Mouse (Mus musculus): ENCODE results near the gene Ints3. TPM values are rescaled to one million over a fixed set of nuclear protein-coding genes. Genes with fewer than 3 reads are reported as not detected.

The Ints3 gene
- 12.9 TPM for polyA plus RNA-seq (2015; fragmentation: Illumina TruSeq; extraction: RNeasy Lipid Tissue Mini Kit (QIAGEN cat#74804); ENCODE audit: insufficient read depth, low read depth, low replicate concordance)

DNA sequence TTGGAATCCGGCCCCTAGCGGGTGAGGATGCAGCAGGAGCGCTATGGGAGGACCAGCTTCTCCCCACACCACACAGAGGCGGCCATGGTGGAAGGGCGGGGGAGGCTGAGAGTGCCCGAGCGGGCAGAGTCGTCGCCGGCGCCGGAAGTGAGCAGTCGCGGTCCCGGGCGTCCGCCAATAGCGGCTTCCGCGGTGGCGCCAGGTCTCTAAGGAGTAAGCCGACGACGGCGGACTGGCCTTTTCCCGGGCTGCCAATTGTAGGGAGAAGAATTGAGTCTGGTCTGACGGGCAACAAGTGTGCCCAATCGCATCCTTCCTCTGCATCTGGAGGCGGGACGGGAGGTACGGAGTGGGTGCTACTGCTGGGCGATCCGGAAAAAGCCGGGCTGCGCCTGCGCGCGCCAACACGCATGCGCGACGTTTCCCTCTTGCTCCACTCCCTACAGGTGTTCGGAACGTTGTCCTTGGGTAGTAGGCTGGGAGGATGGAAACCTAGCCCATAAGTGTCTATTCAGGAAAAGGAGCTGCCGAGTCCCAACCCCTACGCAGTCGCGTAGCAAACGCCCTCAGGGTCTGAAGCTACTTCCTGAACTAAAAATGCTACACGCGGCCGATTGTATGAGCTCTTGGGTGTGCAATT lies at the start of gene Ints3:
TSS of gene Ints3 (minus strand) at position 242 of the 640 bp plus-strand sequence.

DNA sequence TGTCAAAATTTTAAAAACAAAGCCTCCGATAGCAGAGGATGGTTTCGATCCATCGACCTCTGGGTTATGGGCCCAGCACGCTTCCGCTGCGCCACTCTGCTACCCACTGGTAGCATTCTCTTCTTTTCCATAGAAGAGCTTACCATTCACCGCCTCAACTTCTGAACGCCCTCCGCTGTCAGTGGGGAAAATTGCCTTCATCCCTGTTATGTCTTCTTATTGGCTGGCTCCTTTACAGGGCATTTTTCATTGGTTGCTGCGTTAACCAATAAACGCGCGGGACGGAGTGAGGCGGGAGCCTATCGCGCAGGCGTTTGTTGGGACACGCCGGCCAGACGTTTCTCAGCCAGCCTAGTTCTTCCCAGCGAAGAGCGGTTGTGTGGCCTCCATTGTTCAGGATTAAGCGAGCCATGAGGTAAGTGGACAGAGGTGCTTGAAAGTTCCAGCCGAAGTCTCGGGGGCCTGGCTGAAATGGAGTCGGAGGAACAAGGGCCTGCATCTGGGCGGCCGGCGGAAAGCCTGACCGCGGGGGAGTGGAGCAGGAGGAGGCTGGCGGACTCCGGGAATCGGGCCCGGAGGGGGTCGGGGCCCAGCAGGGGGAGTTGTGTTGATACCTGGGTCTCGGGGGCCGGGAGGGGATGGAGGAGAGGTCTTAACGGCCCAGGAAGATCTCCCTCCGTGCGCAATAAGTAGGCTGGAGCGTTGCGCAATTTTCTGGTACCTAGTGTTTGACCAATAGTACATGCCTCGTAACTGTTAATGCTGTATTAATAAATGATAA lies 42.6 kb upstream of the Ints3 start, which contains the start of gene Ilf2:
TSS of gene Ilf2 (plus strand) at position 296 of the 781 bp plus-strand sequence.

GRCm38 (mm10) chr3:90465686-90466310 lies 32.4 kb upstream of the Ints3 start, which contains the start of gene Npr1:
Gene Npr1 (minus strand): TSS chr3:90465866.

DNA sequence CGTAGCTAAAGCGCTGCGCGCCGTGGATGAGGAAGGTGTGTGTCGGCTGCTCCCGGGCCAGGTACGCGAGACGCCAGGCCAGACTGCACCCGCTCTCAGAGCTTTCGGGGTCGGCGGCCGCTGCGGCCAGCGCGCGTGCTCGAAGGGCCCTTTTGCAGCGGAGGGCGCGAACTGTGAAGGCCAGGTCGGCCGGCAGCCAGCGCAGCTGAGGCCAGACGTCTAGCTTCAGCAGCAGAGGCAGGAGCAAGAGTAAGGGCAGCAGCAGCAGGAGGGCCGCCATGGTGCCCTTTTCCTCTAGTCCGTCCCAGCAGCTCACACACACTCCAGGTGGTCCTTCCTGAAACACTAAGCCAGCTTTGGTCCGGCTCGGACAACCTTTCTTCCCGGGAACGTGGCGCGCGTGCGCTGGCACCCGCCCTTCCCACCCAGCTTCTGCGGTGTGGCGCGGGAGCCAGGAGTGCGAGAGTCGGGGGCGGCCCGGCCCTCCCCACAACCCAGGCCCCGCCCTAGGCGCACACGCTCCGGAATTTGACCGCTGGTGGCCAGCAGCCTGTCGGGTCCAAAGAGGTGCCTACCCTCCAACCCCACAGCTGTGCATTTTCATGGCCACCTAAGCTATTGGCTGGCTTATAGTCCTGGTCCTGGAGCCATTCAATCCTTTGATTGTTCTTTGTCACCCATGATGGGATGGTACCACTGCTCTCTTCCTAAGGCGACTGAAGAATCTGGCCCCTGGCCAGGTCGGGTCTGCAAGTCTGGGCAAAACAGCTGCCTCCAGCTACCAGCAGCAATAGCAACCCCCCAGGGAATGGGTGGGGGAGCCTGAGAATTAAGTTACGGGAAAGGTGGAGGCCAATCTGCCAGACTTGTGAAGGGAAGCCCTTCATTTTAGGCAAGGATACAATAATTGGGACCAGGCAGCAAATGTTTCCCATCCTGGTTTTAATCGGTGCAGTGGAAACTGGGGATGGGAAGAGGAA lies 43.6 kb downstream of the Ints3 start, which contains the start of gene Slc27a3:
TSS of gene Slc27a3 (minus strand) at position 428 of the 980 bp plus-strand sequence.

Other genes starting within 250 kb of the Ints3 start
- gene Rps27, start 220.0 kb downstream of the Ints3 start, polyA plus RNA-seq (2015; fragmentation: Illumina TruSeq; extraction: RNeasy Lipid Tissue Mini Kit (QIAGEN cat#74804); ENCODE audit: insufficient read depth, low read depth, low replicate concordance): 1,024 TPM
- 3.2 TPM for gene Rab13, start 219.9 kb downstream of the Ints3 start, polyA plus RNA-seq (2015; fragmentation: Illumina TruSeq; extraction: RNeasy Lipid Tissue Mini Kit (QIAGEN cat#74804); ENCODE audit: insufficient read depth, low read depth, low replicate concordance)
- gene Jtb, start 202.0 kb downstream of the Ints3 start, polyA plus RNA-seq (2015; fragmentation: Illumina TruSeq; extraction: RNeasy Lipid Tissue Mini Kit (QIAGEN cat#74804); ENCODE audit: insufficient read depth, low read depth, low replicate concordance): 60.7 TPM
- not detected for gene Creb3l4, start 190.1 kb downstream of the Ints3 start, polyA plus RNA-seq (2015; fragmentation: Illumina TruSeq; extraction: RNeasy Lipid Tissue Mini Kit (QIAGEN cat#74804); ENCODE audit: insufficient read depth, low read depth, low replicate concordance)
- gene Slc39a1, start 185.4 kb downstream of the Ints3 start, polyA plus RNA-seq (2015; fragmentation: Illumina TruSeq; extraction: RNeasy Lipid Tissue Mini Kit (QIAGEN cat#74804); ENCODE audit: insufficient read depth, low read depth, low replicate concordance): 13.2 TPM
- gene Crtc2, start 179.5 kb downstream of the Ints3 start, polyA plus RNA-seq (2015; fragmentation: Illumina TruSeq; extraction: RNeasy Lipid Tissue Mini Kit (QIAGEN cat#74804); ENCODE audit: insufficient read depth, low read depth, low replicate concordance): 9.5 TPM
- 3.7 TPM for gene Dennd4b, start 168.4 kb downstream of the Ints3 start, polyA plus RNA-seq (2015; fragmentation: Illumina TruSeq; extraction: RNeasy Lipid Tissue Mini Kit (QIAGEN cat#74804); ENCODE audit: insufficient read depth, low read depth, low replicate concordance)
- 3.5 TPM for gene Gatad2b, start 140.4 kb downstream of the Ints3 start, polyA plus RNA-seq (2015; fragmentation: Illumina TruSeq; extraction: RNeasy Lipid Tissue Mini Kit (QIAGEN cat#74804); ENCODE audit: insufficient read depth, low read depth, low replicate concordance)
- gene Slc27a3, start 43.7 kb downstream of the Ints3 start, polyA plus RNA-seq (2015; fragmentation: Illumina TruSeq; extraction: RNeasy Lipid Tissue Mini Kit (QIAGEN cat#74804); ENCODE audit: insufficient read depth, low read depth, low replicate concordance): 6.5 TPM
- gene Npr1, start 32.2 kb upstream of the Ints3 start, polyA plus RNA-seq (2015; fragmentation: Illumina TruSeq; extraction: RNeasy Lipid Tissue Mini Kit (QIAGEN cat#74804); ENCODE audit: insufficient read depth, low read depth, low replicate concordance): 24.0 TPM
- 10.1 TPM for gene Ilf2, start 42.5 kb upstream of the Ints3 start, polyA plus RNA-seq (2015; fragmentation: Illumina TruSeq; extraction: RNeasy Lipid Tissue Mini Kit (QIAGEN cat#74804); ENCODE audit: insufficient read depth, low read depth, low replicate concordance)
- gene Snapin, start 57.4 kb upstream of the Ints3 start, polyA plus RNA-seq (2015; fragmentation: Illumina TruSeq; extraction: RNeasy Lipid Tissue Mini Kit (QIAGEN cat#74804); ENCODE audit: insufficient read depth, low read depth, low replicate concordance): 11.3 TPM
- 22.0 TPM for gene Chtop, start 75.9 kb upstream of the Ints3 start, polyA plus RNA-seq (2015; fragmentation: Illumina TruSeq; extraction: RNeasy Lipid Tissue Mini Kit (QIAGEN cat#74804); ENCODE audit: insufficient read depth, low read depth, low replicate concordance)
- 42.7 TPM for gene S100a1, start 80.8 kb upstream of the Ints3 start, polyA plus RNA-seq (2015; fragmentation: Illumina TruSeq; extraction: RNeasy Lipid Tissue Mini Kit (QIAGEN cat#74804); ENCODE audit: insufficient read depth, low read depth, low replicate concordance)
- gene S100a13, start 80.8 kb upstream of the Ints3 start, polyA plus RNA-seq (2015; fragmentation: Illumina TruSeq; extraction: RNeasy Lipid Tissue Mini Kit (QIAGEN cat#74804); ENCODE audit: insufficient read depth, low read depth, low replicate concordance): 22.3 TPM
- gene S100a14, start 93.2 kb upstream of the Ints3 start, polyA plus RNA-seq (2015; fragmentation: Illumina TruSeq; extraction: RNeasy Lipid Tissue Mini Kit (QIAGEN cat#74804); ENCODE audit: insufficient read depth, low read depth, low replicate concordance): not detected
- gene S100a16, start 103.6 kb upstream of the Ints3 start, polyA plus RNA-seq (2015; fragmentation: Illumina TruSeq; extraction: RNeasy Lipid Tissue Mini Kit (QIAGEN cat#74804); ENCODE audit: insufficient read depth, low read depth, low replicate concordance): 41.8 TPM
- not detected for gene S100a3, start 127.0 kb upstream of the Ints3 start, polyA plus RNA-seq (2015; fragmentation: Illumina TruSeq; extraction: RNeasy Lipid Tissue Mini Kit (QIAGEN cat#74804); ENCODE audit: insufficient read depth, low read depth, low replicate concordance)
- gene S100a2, start 156.6 kb upstream of the Ints3 start, polyA plus RNA-seq (2015; fragmentation: Illumina TruSeq; extraction: RNeasy Lipid Tissue Mini Kit (QIAGEN cat#74804); ENCODE audit: insufficient read depth, low read depth, low replicate concordance): not detected
- not detected for gene Gm42674, start 168.3 kb upstream of the Ints3 start, polyA plus RNA-seq (2015; fragmentation: Illumina TruSeq; extraction: RNeasy Lipid Tissue Mini Kit (QIAGEN cat#74804); ENCODE audit: insufficient read depth, low read depth, low replicate concordance)
- 10.9 TPM for gene S100a4, start 170.1 kb upstream of the Ints3 start, polyA plus RNA-seq (2015; fragmentation: Illumina TruSeq; extraction: RNeasy Lipid Tissue Mini Kit (QIAGEN cat#74804); ENCODE audit: insufficient read depth, low read depth, low replicate concordance)
- gene S100a5, start 174.9 kb upstream of the Ints3 start, polyA plus RNA-seq (2015; fragmentation: Illumina TruSeq; extraction: RNeasy Lipid Tissue Mini Kit (QIAGEN cat#74804); ENCODE audit: insufficient read depth, low read depth, low replicate concordance): not detected
- 248 TPM for gene S100a6, start 179.3 kb upstream of the Ints3 start, polyA plus RNA-seq (2015; fragmentation: Illumina TruSeq; extraction: RNeasy Lipid Tissue Mini Kit (QIAGEN cat#74804); ENCODE audit: insufficient read depth, low read depth, low replicate concordance)
- 0.89 TPM for gene S100a7a, start 220.4 kb upstream of the Ints3 start, polyA plus RNA-seq (2015; fragmentation: Illumina TruSeq; extraction: RNeasy Lipid Tissue Mini Kit (QIAGEN cat#74804); ENCODE audit: insufficient read depth, low read depth, low replicate concordance)
- not detected for gene S100a8, start 235.4 kb upstream of the Ints3 start, polyA plus RNA-seq (2015; fragmentation: Illumina TruSeq; extraction: RNeasy Lipid Tissue Mini Kit (QIAGEN cat#74804); ENCODE audit: insufficient read depth, low read depth, low replicate concordance)